Mouse (Mus musculus) neutrophil, adult 59 days (primary cell): Measurements from ENCODE around the gene Ets2. TPM values are rescaled to one million over a fixed set of nuclear protein-coding genes. Genes with fewer than 3 reads are reported as not detected.

ENCODE experiments used
- total RNA-seq, 2 experiments: library from RNA; stranded (reverse); gene quantifications; 1 replicate in 1 of 2; 2 replicates in 1 of 2; pipeline ENCODE4 v1.2.4; 2023

Gene Ets2
- 100 to 1,000 TPM; 229 to 257 TPM for total RNA-seq

GRCm38 (mm10) chr16:95701802-95702561 is at the start of gene Ets2:
Gene Ets2 (plus strand): TSS chr16:95702075.

Other genes with a start within 250 kb of the Ets2 start
- gene Erg, start 115.5 kb upstream of the Ets2 start, total RNA-seq: 10 to 100 TPM; 31.7 to 44.7 TPM